Mouse (Mus musculus): ENCODE measurements around the gene Ier5l. TPM values are rescaled to one million over a fixed set of nuclear protein-coding genes. Genes with fewer than 3 reads are reported as not detected.

Gene Ier5l
- polyA plus RNA-seq, 1 experiment from 2014 or later: 2.9 TPM

GRCm38 (mm10) chr2:30444450-30444849, 29.6 kb downstream of the Ier5l start:
- no peak for DNase-seq (ENCODE audit: low spot score)
- H3K4me1 ChIP-seq: peaks cover 83% of the 10 kb centered on the region
- peaks cover 79% of the 10 kb centered on the region for H3K36me3 ChIP-seq

GRCm38 (mm10) chr2:30444006-30444405, 30.0 kb downstream of the Ier5l start:
- 83% methylated on average over 5 of the region's 5 CpGs for WGBS
- DNase-seq (ENCODE audit: low spot score): no peak

More at GRCm38 (mm10) chr2:30444450-30444849, 29.6 kb downstream of the Ier5l start:
- H3K9me3 ChIP-seq (replicated peaks): no peaks in the 10 kb centered on the region
- peak overlapping the region; percentile 98 for H3K27ac ChIP-seq
- no peaks in the 10 kb centered on the region for H3K27me3 ChIP-seq (ENCODE audit: low read depth, poor library complexity, severe bottlenecking)
- H3K4me3 ChIP-seq: no peak overlapping the region

GRCm38 (mm10) chr2:30443281-30443680, 30.7 kb downstream of the Ier5l start:
- H3K27ac ChIP-seq: peak overlapping the region; percentile 98
- no peaks in the 10 kb centered on the region for H3K9me3 ChIP-seq (replicated peaks)
- no peaks in the 10 kb centered on the region for H3K27me3 ChIP-seq (ENCODE audit: low read depth, poor library complexity, severe bottlenecking)
- H3K4me1 ChIP-seq: peaks cover 80% of the 10 kb centered on the region
- no peak for DNase-seq (ENCODE audit: low spot score)
- 81% methylated on average over 4 of the region's 4 CpGs for WGBS
- H3K4me3 ChIP-seq: no peak overlapping the region
- H3K36me3 ChIP-seq: peaks cover 79% of the 10 kb centered on the region

More at GRCm38 (mm10) chr2:30444006-30444405, 30.0 kb downstream of the Ier5l start:
- peak overlapping the region; percentile 98 for H3K27ac ChIP-seq
- H3K36me3 ChIP-seq: peaks cover 79% of the 10 kb centered on the region
- peak overlapping the region; percentile 10; the same call in 1 of the 2 replicates for H3K4me3 ChIP-seq
- no peaks in the 10 kb centered on the region for H3K9me3 ChIP-seq (replicated peaks)
- H3K4me1 ChIP-seq: peaks cover 83% of the 10 kb centered on the region
- no peaks in the 10 kb centered on the region for H3K27me3 ChIP-seq (ENCODE audit: low read depth, poor library complexity, severe bottlenecking)

- Histone ChIP-seq H3K36me3 (peaks cover 79% of the 10 kb centered on the region), H3K9me3 (replicated peaks) (no peaks in the 10 kb centered on the region), H3K27me3 (ENCODE audit: low read depth, poor library complexity, severe bottlenecking) (no peaks in the 10 kb centered on the region), H3K27ac (peak overlapping the region; percentile 98), H3K4me3 (peak overlapping the region; percentile 36), H3K4me1 (peaks cover 78% of the 10 kb centered on the region)
- WGBS: 73% methylated on average over 5 of the region's 5 CpGs
- DNase-seq (ENCODE audit: low spot score): no peak
Observed at GRCm38 (mm10) chr2:30442498-30442890, 31.5 kb downstream of the Ier5l start.

GRCm38 (mm10) chr2:30441518-30442497, 32.2 kb downstream of the Ier5l start:
- Histone ChIP-seq H3K9me3 (replicated peaks) (no peaks in the 10 kb centered on the region), H3K36me3 (peaks cover 79% of the 10 kb centered on the region), H3K4me1 (peaks cover 71% of the 10 kb centered on the region), H3K4me3 (peak overlapping the region; percentile 36), H3K27me3 (ENCODE audit: low read depth, poor library complexity, severe bottlenecking) (no peaks in the 10 kb centered on the region), H3K27ac (peak overlapping the region; percentile 98)
- 6% methylated on average over 15 of the region's 15 CpGs for WGBS
- DNase-seq (ENCODE audit: low spot score): peak; percentile 91

- Histone ChIP-seq H3K27me3 (ENCODE audit: low read depth, poor library complexity, severe bottlenecking) (no peaks in the 10 kb centered on the region), H3K27ac (peak overlapping the region; percentile 98), H3K4me1 (peaks cover 63% of the 10 kb centered on the region), H3K9me3 (replicated peaks) (no peaks in the 10 kb centered on the region), H3K4me3 (peak overlapping the region; percentile 36), H3K36me3 (peaks cover 79% of the 10 kb centered on the region)
- DNase-seq (ENCODE audit: low spot score): peak; percentile 75
- 21% methylated on average over 12 of the region's 12 CpGs for WGBS
Observed at GRCm38 (mm10) chr2:30440701-30441517, 33.1 kb downstream of the Ier5l start.

GRCm38 (mm10) chr2:30440211-30440700, 33.8 kb downstream of the Ier5l start:
- no peak for DNase-seq (ENCODE audit: low spot score)
- Histone ChIP-seq H3K9me3 (replicated peaks) (no peaks in the 10 kb centered on the region), H3K4me1 (peaks cover 57% of the 10 kb centered on the region), H3K27me3 (ENCODE audit: low read depth, poor library complexity, severe bottlenecking) (no peaks in the 10 kb centered on the region), H3K4me3 (0 out of 2 replicates have a peak overlapping the region, but pooled peaks have one; percentile 36), H3K36me3 (peaks cover 78% of the 10 kb centered on the region), H3K27ac (peak overlapping the region; percentile 98)
- 79% methylated on average over 3 of the region's 3 CpGs for WGBS

- peaks cover 50% of the 10 kb centered on the region for H3K4me1 ChIP-seq
Observed at GRCm38 (mm10) chr2:30439631-30440030, 34.4 kb downstream of the Ier5l start.

GRCm38 (mm10) chr2:30437791-30438190, 36.2 kb downstream of the Ier5l start:
- 90% methylated on average over 4 of the region's 4 CpGs for WGBS
- no peak for DNase-seq (ENCODE audit: low spot score)
- no peaks in the 10 kb centered on the region for H3K9me3 ChIP-seq (replicated peaks)
- H3K4me1 ChIP-seq: peaks cover 32% of the 10 kb centered on the region
- H3K4me3 ChIP-seq: no peak overlapping the region
- H3K36me3 ChIP-seq: peaks cover 79% of the 10 kb centered on the region
- H3K27me3 ChIP-seq (ENCODE audit: low read depth, poor library complexity, severe bottlenecking): no peaks in the 10 kb centered on the region
- 0 out of 2 replicates have a peak overlapping the region, but pooled peaks have one; percentile 42 for H3K27ac ChIP-seq

More at GRCm38 (mm10) chr2:30439631-30440030, 34.4 kb downstream of the Ier5l start:
- Histone ChIP-seq H3K4me3 (no peak overlapping the region), H3K27me3 (ENCODE audit: low read depth, poor library complexity, severe bottlenecking) (no peaks in the 10 kb centered on the region), H3K27ac (peak overlapping the region; percentile 98), H3K9me3 (replicated peaks) (no peaks in the 10 kb centered on the region), H3K36me3 (peaks cover 79% of the 10 kb centered on the region)
- 94% methylated on average over 6 of the region's 6 CpGs for WGBS
- DNase-seq (ENCODE audit: low spot score): no peak

- WGBS: 91% methylated on average over 4 of the region's 4 CpGs
- Histone ChIP-seq H3K4me1 (peaks cover 22% of the 10 kb centered on the region), H3K27me3 (ENCODE audit: low read depth, poor library complexity, severe bottlenecking) (no peaks in the 10 kb centered on the region), H3K36me3 (peaks cover 88% of the 10 kb centered on the region), H3K27ac (no peak overlapping the region), H3K9me3 (replicated peaks) (no peaks in the 10 kb centered on the region), H3K4me3 (no peak overlapping the region)
- no peak for DNase-seq (ENCODE audit: low spot score)
Observed at GRCm38 (mm10) chr2:30436809-30437208, 37.2 kb downstream of the Ier5l start.

GRCm38 (mm10) chr2:30436156-30436545, 37.9 kb downstream of the Ier5l start:
- 84% methylated on average over 5 of the region's 5 CpGs for WGBS
- DNase-seq (ENCODE audit: low spot score): no peak
- H3K27me3 ChIP-seq (ENCODE audit: low read depth, poor library complexity, severe bottlenecking): no peaks in the 10 kb centered on the region
- peaks cover 95% of the 10 kb centered on the region for H3K36me3 ChIP-seq
- H3K27ac ChIP-seq: no peak overlapping the region; the same call in 1 of the 2 replicates
- no peak overlapping the region for H3K4me3 ChIP-seq
- H3K9me3 ChIP-seq (replicated peaks): no peaks in the 10 kb centered on the region
- H3K4me1 ChIP-seq: peaks cover 16% of the 10 kb centered on the region

GRCm38 (mm10) chr2:30435326-30436155, 38.5 kb downstream of the Ier5l start:
- Histone ChIP-seq H3K9me3 (replicated peaks) (no peaks in the 10 kb centered on the region), H3K4me1 (peaks cover 10% of the 10 kb centered on the region), H3K27ac (no peak overlapping the region), H3K36me3 (peaks cover 98% of the 10 kb centered on the region), H3K27me3 (ENCODE audit: low read depth, poor library complexity, severe bottlenecking) (no peaks in the 10 kb centered on the region), H3K4me3 (no peak overlapping the region)
- peak; percentile 79 for DNase-seq (ENCODE audit: low spot score)
- 51% methylated on average over 5 of the region's 5 CpGs for WGBS

All from limb, embryonic 10.5 days (tissue).